Mouse (Mus musculus): ENCODE data around the gene Adamtsl4. TPM values are rescaled to one million over a fixed set of nuclear protein-coding genes. Genes with fewer than 3 reads are reported as not detected.

Adamtsl4 gene
- polyA plus RNA-seq, 1 experiment from 2014 or later, result 2.6 TPM

- ATAC-seq, result peak; percentile 41
- Histone ChIP-seq H3K4me3 (ENCODE audit: low read depth, low read length) (no peak overlapping the region), H3K27me3 (ENCODE audit: insufficient read depth, low read length) (no peaks in the 10 kb centered on the region), H3K36me3 (replicated peaks; ENCODE audit: insufficient read depth, low read length) (0 out of 2 replicates have a peak, but pooled peaks cover 3% of the 10 kb centered on the region), H3K4me2 (ENCODE audit: low read depth, low read length) (peak overlapping the region; percentile 73), H3K9me3 (ENCODE audit: low read length) (no peaks in the 10 kb centered on the region), H3K27ac (ENCODE audit: low read depth) (peak overlapping the region; percentile 98), H3K4me1 (ENCODE audit: insufficient read depth) (peaks cover 50% of the 10 kb centered on the region), H3K9ac (replicated peaks) (peak overlapping the region; percentile 61)
- TF ChIP-seq CTCF (IDR thresholded peaks at IDR 0.05; ENCODE audit: low read depth) (peak; percentile 95), EP300 (IDR thresholded peaks at IDR 0.05; ENCODE audit: low read depth) (no peak; the same call in 1 of the 2 replicates)
- WGBS (ENCODE audit: insufficient replicate concordance), result 22% methylated on average over 7 of the region's 8 CpGs
- DNase-seq, result peak; percentile 78
Measured at GRCm38 (mm10) chr3:95675301-95676092, 12.2 kb downstream of the Adamtsl4 start.

- 0 out of 2 replicates have a peak, but pooled peaks cover 3% of the 10 kb centered on the region for H3K36me3 ChIP-seq (replicated peaks; ENCODE audit: insufficient read depth, low read length)
- 4% methylated on average over 6 of the region's 6 CpGs for WGBS (ENCODE audit: insufficient replicate concordance)
- no peak for TF ChIP-seq CTCF (IDR thresholded peaks at IDR 0.05; ENCODE audit: low read depth)
- no peak for TF ChIP-seq EP300 (IDR thresholded peaks at IDR 0.05; ENCODE audit: low read depth)
- H3K4me2 ChIP-seq (ENCODE audit: low read depth, low read length), result peak overlapping the region; percentile 73
- no peaks in the 10 kb centered on the region for H3K27me3 ChIP-seq (ENCODE audit: insufficient read depth, low read length)
- peak overlapping the region; percentile 61 for H3K9ac ChIP-seq (replicated peaks)
- peak overlapping the region; percentile 5; the same call in 1 of the 2 replicates for H3K4me3 ChIP-seq (ENCODE audit: low read depth, low read length)
- H3K4me1 ChIP-seq (ENCODE audit: insufficient read depth), result peaks cover 50% of the 10 kb centered on the region
- H3K9me3 ChIP-seq (ENCODE audit: low read length), result no peaks in the 10 kb centered on the region
- ATAC-seq (peak; percentile 51), DNase-seq (peak; percentile 74)
- H3K27ac ChIP-seq (ENCODE audit: low read depth), result peak overlapping the region; percentile 98
Measured at GRCm38 (mm10) chr3:95674812-95675211, 12.9 kb downstream of the Adamtsl4 start.

GRCm38 (mm10) chr3:95674236-95674635 is 13.5 kb downstream of the Adamtsl4 start:
- Histone ChIP-seq H3K4me2 (ENCODE audit: low read depth, low read length) (peak overlapping the region; percentile 73), H3K4me1 (ENCODE audit: insufficient read depth) (peaks cover 54% of the 10 kb centered on the region), H3K36me3 (replicated peaks; ENCODE audit: insufficient read depth, low read length) (0 out of 2 replicates have a peak, but pooled peaks cover 3% of the 10 kb centered on the region), H3K9me3 (ENCODE audit: low read length) (no peaks in the 10 kb centered on the region), H3K4me3 (ENCODE audit: low read depth, low read length) (peak overlapping the region; percentile 34), H3K9ac (replicated peaks) (peak overlapping the region; percentile 79), H3K27ac (ENCODE audit: low read depth) (peak overlapping the region; percentile 98), H3K27me3 (ENCODE audit: insufficient read depth, low read length) (no peaks in the 10 kb centered on the region)
- TF ChIP-seq CTCF (IDR thresholded peaks at IDR 0.05; ENCODE audit: low read depth), result no peak
- peak; percentile 87 for TF ChIP-seq EP300 (IDR thresholded peaks at IDR 0.05; ENCODE audit: low read depth)
- peak; percentile 89 for ATAC-seq
- 0% methylated on average over 2 of the region's 2 CpGs for WGBS (ENCODE audit: insufficient replicate concordance)
- peak; percentile 90 for DNase-seq

GRCm38 (mm10) chr3:95673707-95674211 is 14.0 kb downstream of the Adamtsl4 start:
- Histone ChIP-seq H3K4me3 (ENCODE audit: low read depth, low read length) (peak overlapping the region; percentile 34), H3K9me3 (ENCODE audit: low read length) (no peaks in the 10 kb centered on the region), H3K36me3 (replicated peaks; ENCODE audit: insufficient read depth, low read length) (0 out of 2 replicates have a peak, but pooled peaks cover 3% of the 10 kb centered on the region), H3K27me3 (ENCODE audit: insufficient read depth, low read length) (no peaks in the 10 kb centered on the region), H3K4me1 (ENCODE audit: insufficient read depth) (peaks cover 55% of the 10 kb centered on the region), H3K27ac (ENCODE audit: low read depth) (peak overlapping the region; percentile 98), H3K4me2 (ENCODE audit: low read depth, low read length) (peak overlapping the region; percentile 73), H3K9ac (replicated peaks) (peak overlapping the region; percentile 79)
- 5% methylated on average over 11 of the region's 11 CpGs for WGBS (ENCODE audit: insufficient replicate concordance)
- DNase-seq (no peak), ATAC-seq (no peak; the same call in 1 of the 2 replicates)
- TF ChIP-seq EP300 (IDR thresholded peaks at IDR 0.05; ENCODE audit: low read depth), result no peak
- TF ChIP-seq CTCF (IDR thresholded peaks at IDR 0.05; ENCODE audit: low read depth), result no peak

GRCm38 (mm10) chr3:95672861-95673706 is 14.6 kb downstream of the Adamtsl4 start:
- H3K27me3 ChIP-seq (ENCODE audit: insufficient read depth, low read length), result no peaks in the 10 kb centered on the region
- 0 out of 2 replicates have a peak, but pooled peaks cover 3% of the 10 kb centered on the region for H3K36me3 ChIP-seq (replicated peaks; ENCODE audit: insufficient read depth, low read length)
- no peaks in the 10 kb centered on the region for H3K9me3 ChIP-seq (ENCODE audit: low read length)
- ATAC-seq, result no peak
- DNase-seq, result no peak
- peak overlapping the region; percentile 98 for H3K27ac ChIP-seq (ENCODE audit: low read depth)
- H3K4me1 ChIP-seq (ENCODE audit: insufficient read depth), result peaks cover 60% of the 10 kb centered on the region
- no peak for TF ChIP-seq EP300 (IDR thresholded peaks at IDR 0.05; ENCODE audit: low read depth)
- no peak for TF ChIP-seq CTCF (IDR thresholded peaks at IDR 0.05; ENCODE audit: low read depth)
- peak overlapping the region; percentile 73 for H3K4me2 ChIP-seq (ENCODE audit: low read depth, low read length)
- H3K4me3 ChIP-seq (ENCODE audit: low read depth, low read length), result peak overlapping the region; percentile 34
- 42% methylated on average over 10 of the region's 10 CpGs for WGBS (ENCODE audit: insufficient replicate concordance)
- peak overlapping the region; percentile 79 for H3K9ac ChIP-seq (replicated peaks)
